Mouse (Mus musculus) testis, adult 2 months (tissue): ENCODE data around the gene Akap13.

Experiments used
- CTCF ChIP-seq: fragments of 200-500 bp; IDR thresholded peaks from 2 replicates; pipeline ENCODE4 v1.5.1; 2012; ENCODE audit warnings: low read depth, mild to moderate bottlenecking, inconsistent platforms, low read length, moderate library complexity; ENCODE audit not compliant: control insufficient read depth, insufficient read depth, insufficient replicate concordance
- POLR2A ChIP-seq: fragments of 200-500 bp; IDR thresholded peaks from 2 replicates; pipeline ENCODE4 v1.6.1; 2012; ENCODE audit warnings: low read depth, mild to moderate bottlenecking, inconsistent platforms, low read length, moderate library complexity; ENCODE audit not compliant: control insufficient read depth

DNA sequence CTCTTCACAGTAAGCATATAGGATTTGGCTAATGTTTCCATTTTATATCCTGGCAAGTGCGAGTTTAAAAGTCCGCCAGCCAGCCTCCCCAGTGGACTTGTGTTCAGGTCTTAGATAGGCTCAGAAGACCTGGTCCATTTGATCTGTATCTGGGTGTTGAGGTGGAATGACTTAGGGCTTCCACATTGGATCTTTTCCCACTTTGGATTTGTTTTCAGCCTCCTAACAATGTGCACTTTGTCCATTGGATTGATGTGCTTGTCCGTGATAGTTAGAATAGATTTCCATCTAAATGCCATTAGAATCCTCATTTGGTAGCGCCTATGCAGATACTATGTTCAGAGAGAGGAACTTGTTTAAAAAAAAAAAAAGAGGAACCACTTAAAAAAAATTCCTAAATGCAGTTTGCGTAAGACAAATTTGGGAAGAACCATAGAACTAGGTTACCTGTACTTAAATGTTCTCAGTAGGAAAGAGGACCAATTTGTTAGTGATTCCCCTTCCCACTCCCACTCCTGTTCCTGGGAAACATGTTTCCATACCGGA, 95.5 kb downstream of the Akap13 start:
- no peak for TF ChIP-seq POLR2A
- TF ChIP-seq CTCF: no peak
